Mouse (Mus musculus) embryonic facial prominence, embryonic 12.5 days (tissue): ENCODE measurements around the gene Hoxa10. TPM values are rescaled to one million over a fixed set of nuclear protein-coding genes. Genes with fewer than 3 reads are reported as not detected.

Experiments
- ATAC-seq: fragments of 200-750 bp; cut with Nextera tagmentation; 2 replicates; pipeline ENCODE4 v1.8.0; 2017; ENCODE audit not compliant: insufficient number of reproducible peaks, insufficient read depth, low FRiP score, low TSS enrichment
- H3K27ac ChIP-seq: fragments of 300-500 bp; sonication (generic); 2 replicates; pipeline ENCODE4 v1.5.1; 2016; ENCODE audit warnings: mild to moderate bottlenecking
- H3K27me3 ChIP-seq: fragments of 300-500 bp; sonication (generic); 2 replicates; pipeline ENCODE4 v1.6.1; 2016; ENCODE audit warnings: mild to moderate bottlenecking, moderate library complexity
- H3K36me3 ChIP-seq: fragments of 300-500 bp; sonication (generic); 2 replicates; pipeline ENCODE4 v1.6.1; 2016; ENCODE audit warnings: mild to moderate bottlenecking
- H3K4me1 ChIP-seq: fragments of 300-500 bp; sonication (generic); 2 replicates; pipeline ENCODE4 v1.6.1; 2016
- H3K4me2 ChIP-seq: fragments of 300-500 bp; sonication (generic); replicated peaks from 2 replicates; pipeline ENCODE4 v1.6.1; 2016; ENCODE audit warnings: mild to moderate bottlenecking, moderate library complexity
- H3K4me3 ChIP-seq: fragments of 300-500 bp; sonication (generic); 2 replicates; pipeline ENCODE4 v1.5.1; 2016; ENCODE audit warnings: mild to moderate bottlenecking
- H3K9ac ChIP-seq: fragments of 300-500 bp; sonication (generic); 2 replicates; pipeline ENCODE4 v1.6.1; 2016; ENCODE audit warnings: mild to moderate bottlenecking, moderate library complexity
- H3K9me3 ChIP-seq: fragments of 300-500 bp; sonication (generic); 2 replicates; pipeline ENCODE4 v1.6.1; 2016; ENCODE audit warnings: mild to moderate bottlenecking, moderate library complexity
- WGBS: fragments of 180-500 bp; shearing (Covaris S2); methylation state at CpG from one replicate; pipeline ENCODE4 v1.1.7; 2016; 5-methylcytosine and 5-hydroxymethylcytosine counted together
- polyA plus RNA-seq: library from polyadenylated mRNA; unstranded; fragments of >200 nt; fragmentation: Nextera tagmentation; extraction: Ambion mirVana; gene quantifications from 2 replicates; pipeline ENCODE4 v1.2.1, GENCODE M21; 2016

The Hoxa10 gene
- polyA plus RNA-seq, 1 experiment from 2014 or later: 0.13 TPM

DNA sequence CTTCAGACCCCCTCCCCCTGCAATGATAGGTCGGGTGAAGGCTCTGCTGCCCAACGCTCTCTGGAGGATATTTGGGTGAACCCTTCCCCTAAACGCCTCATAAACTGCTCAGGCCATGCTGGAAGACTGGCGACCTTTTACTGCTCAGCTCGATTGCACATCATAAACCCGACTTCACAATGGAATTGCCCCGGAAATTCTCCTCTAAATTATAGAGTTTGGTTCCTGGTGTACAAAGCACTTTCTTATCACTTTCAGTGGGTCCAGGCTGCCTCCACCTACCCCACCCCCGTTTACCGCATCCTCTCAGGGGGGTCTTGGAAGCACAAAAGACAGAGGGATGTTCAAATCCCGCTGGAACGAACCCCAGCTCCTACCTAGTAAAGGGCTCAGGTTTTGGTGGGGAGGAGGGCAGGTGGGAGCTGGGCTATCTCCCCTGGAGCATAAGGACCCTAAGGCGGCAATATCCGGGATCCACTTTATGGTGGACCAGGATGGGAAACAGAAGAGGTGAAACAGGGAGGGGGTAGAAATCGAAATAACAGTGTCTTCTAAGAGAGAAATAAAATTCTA lies 21.9 kb downstream of the Hoxa10 start:
- Histone ChIP-seq H3K4me1 (peaks cover 5% of the 10 kb centered on the region), H3K27ac (no peak overlapping the region), H3K27me3 (peaks cover 98% of the 10 kb centered on the region), H3K36me3 (no peaks in the 10 kb centered on the region), H3K4me3 (no peak overlapping the region), H3K4me2 (no peak overlapping the region), H3K9me3 (no peaks in the 10 kb centered on the region), H3K9ac (no peak overlapping the region)
- no peak for ATAC-seq
- 9% methylated on average over 14 of the region's 14 CpGs for WGBS

DNA sequence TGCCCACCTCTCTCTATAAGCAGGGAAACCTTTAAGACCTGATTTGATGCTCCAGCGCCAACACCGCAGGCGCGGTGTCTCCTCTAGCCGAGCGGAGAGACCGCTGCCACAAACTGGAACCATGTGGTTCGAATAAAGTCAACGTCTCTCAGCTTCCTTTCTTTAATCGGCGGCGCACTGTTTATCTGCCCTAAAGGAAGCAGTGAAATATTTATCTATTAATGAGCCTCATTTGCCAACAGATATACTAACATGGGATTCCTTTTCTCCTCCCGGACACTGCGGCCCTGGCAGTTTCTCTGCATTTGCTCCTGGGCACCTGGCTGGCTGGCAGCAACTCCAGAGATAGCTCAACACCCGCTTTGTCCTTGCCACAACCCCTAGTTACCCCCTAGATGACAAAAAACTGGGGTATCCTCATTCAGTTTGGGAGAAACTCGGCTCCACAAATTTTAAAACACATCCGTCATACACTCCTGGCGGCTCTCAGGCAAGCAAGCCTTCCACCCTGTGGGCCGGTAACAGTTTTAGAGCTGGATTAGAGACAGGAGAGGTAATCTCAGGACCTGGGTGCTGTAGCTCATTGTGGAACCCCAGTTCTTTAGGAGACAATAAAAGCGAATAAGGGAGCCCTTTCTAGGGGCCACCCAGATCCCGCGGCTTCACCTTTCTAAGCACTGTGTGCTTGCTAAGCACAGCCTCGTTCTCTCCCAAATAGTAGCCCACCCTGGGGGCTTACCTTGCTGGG lies 22.6 kb downstream of the Hoxa10 start:
- H3K4me2 ChIP-seq: peak overlapping the region; percentile 43
- no peak for ATAC-seq
- no peak overlapping the region for H3K9ac ChIP-seq
- WGBS: 3% methylated on average over 23 of the region's 23 CpGs
- H3K9me3 ChIP-seq: no peaks in the 10 kb centered on the region
- peak overlapping the region; percentile 29; the same call in 1 of the 2 replicates for H3K4me3 ChIP-seq
- peaks cover 5% of the 10 kb centered on the region for H3K4me1 ChIP-seq
- peaks cover 95% of the 10 kb centered on the region for H3K27me3 ChIP-seq
- H3K27ac ChIP-seq: no peak overlapping the region
- H3K36me3 ChIP-seq: no peaks in the 10 kb centered on the region

DNA sequence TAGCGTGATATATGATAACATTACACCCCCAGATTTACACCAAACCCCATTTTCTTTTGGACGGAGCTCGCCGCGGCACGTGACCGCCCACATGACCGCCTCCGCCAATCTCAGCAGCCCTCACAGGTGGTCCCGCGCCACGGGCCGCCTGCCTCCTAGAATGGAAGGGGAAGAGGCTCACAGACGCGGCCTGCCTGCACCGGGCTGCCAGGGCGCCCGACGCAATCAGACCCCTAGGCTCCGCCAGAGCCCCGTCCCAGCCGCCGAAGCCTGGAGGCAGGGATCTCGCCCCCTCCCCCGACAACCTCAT lies 23.2 kb downstream of the Hoxa10 start:
- ATAC-seq: no peak
- H3K9ac ChIP-seq: no peak overlapping the region
- H3K4me1 ChIP-seq: peaks cover 5% of the 10 kb centered on the region
- peak overlapping the region; percentile 43 for H3K4me2 ChIP-seq
- no peaks in the 10 kb centered on the region for H3K9me3 ChIP-seq
- peak overlapping the region; percentile 29 for H3K4me3 ChIP-seq
- no peaks in the 10 kb centered on the region for H3K36me3 ChIP-seq
- under 1% methylated on average over 25 of the region's 25 CpGs for WGBS
- H3K27ac ChIP-seq: no peak overlapping the region
- H3K27me3 ChIP-seq: peaks cover 95% of the 10 kb centered on the region

DNA sequence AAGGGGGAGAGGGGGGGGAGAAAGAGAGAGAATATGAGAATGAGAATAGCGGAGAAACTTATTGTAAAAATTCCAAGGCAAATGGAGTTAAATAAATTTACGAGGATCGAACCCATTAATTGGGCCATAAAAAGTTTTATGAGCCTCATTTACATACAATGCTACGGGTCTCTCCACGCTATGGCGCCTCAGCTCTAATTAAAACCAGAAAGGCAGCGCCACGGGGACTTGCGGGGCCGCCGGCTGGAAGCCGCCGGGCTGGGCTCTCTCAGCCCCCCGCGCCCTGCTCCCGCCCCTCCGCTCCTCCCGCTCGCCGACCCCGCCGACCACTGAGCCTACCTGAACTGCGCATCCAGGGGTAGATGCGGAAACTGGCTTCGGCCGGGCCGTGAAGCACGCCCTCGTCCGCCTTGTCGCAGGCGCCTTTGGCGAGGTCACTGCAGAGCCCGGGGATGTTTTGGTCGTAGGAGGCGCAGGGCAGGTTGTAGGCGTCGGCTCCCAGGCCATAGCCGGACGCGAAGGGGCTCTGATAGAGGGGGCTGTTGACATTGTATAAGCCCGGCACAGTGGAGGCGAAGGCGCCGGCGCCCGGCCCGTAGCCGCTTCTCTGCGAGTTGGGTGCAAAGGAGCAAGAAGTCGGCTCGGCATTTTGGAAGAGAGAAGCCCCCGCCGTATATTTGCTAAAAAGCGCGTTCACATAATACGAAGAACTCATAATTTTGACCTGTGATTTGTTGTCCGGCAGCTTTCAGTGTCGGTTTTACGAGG lies 23.8 kb downstream of the Hoxa10 start:
- no peak for ATAC-seq
- H3K27me3 ChIP-seq: peaks cover 95% of the 10 kb centered on the region
- H3K9me3 ChIP-seq: no peaks in the 10 kb centered on the region
- H3K36me3 ChIP-seq: no peaks in the 10 kb centered on the region
- 2% methylated on average over 60 of the region's 60 CpGs for WGBS
- 0 out of 2 replicates have a peak overlapping the region, but pooled peaks have one; percentile 33 for H3K9ac ChIP-seq
- H3K27ac ChIP-seq: no peak overlapping the region
- peak overlapping the region; percentile 43 for H3K4me2 ChIP-seq
- H3K4me3 ChIP-seq: peak overlapping the region; percentile 29
- peaks cover 5% of the 10 kb centered on the region for H3K4me1 ChIP-seq

DNA sequence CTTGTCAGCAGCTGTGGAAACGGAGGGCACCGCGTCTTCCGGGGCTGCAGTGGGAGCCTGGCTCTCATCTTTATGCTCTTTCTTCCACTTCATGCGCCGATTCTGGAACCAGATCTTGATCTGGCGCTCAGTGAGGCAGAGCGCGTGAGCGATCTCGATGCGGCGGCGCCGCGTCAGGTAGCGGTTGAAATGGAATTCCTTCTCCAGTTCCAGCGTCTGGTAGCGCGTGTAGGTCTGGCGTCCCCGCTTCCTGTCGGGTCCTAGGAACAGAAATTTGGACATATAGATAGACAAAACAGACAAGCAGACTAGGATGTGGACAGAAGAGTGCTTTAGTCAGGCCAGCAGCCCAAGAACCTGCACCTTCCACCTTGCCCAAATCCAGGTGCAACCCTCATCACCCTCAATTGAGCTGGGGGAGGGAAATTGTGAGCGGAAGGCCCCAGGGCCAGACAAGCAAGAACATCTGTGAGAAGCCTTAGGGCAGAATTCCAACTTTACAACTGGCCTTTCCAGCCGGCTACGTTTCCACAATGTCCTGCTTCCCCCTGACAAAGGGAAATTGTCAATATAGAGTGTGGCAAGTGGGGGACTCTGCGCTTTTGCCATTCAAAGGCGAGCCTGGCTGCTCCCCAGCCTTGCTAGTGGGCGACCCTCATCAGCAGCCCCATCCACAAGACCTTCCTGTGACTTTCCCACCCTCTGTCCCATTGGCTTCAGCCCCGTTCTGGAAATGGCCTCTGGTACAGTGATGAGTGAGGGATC lies 24.7 kb downstream of the Hoxa10 start:
- Histone ChIP-seq H3K4me3 (0 out of 2 replicates have a peak overlapping the region, but pooled peaks have one; percentile 4), H3K9me3 (no peaks in the 10 kb centered on the region), H3K4me2 (no peak overlapping the region), H3K4me1 (peaks cover 5% of the 10 kb centered on the region), H3K9ac (no peak overlapping the region), H3K36me3 (no peaks in the 10 kb centered on the region), H3K27ac (no peak overlapping the region), H3K27me3 (peaks cover 95% of the 10 kb centered on the region)
- 1% methylated on average over 30 of the region's 30 CpGs for WGBS
- no peak for ATAC-seq

DNA sequence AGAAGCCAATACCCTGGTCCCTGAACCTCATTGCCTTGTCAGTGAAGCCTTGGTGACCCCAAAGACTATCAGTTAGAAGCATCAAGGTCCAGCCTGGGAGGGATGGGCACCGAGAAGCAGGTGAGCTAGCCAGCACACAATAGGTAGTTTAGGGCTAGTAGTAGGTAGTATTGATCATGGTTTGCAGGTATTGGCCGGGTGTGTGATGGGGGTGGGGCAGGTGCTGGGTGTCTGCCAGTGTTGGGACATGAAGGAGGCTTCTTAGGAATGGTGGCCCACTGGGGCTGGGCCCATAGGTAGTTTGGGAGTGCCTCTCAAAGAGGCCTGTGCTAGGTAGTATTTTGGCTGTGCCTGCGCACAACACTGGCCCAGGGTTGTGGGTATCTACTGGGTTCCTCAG lies 25.6 kb downstream of the Hoxa10 start:
- no peak for ATAC-seq
- peaks cover 5% of the 10 kb centered on the region for H3K4me1 ChIP-seq
- no peak overlapping the region for H3K27ac ChIP-seq
- no peak overlapping the region for H3K4me3 ChIP-seq
- no peaks in the 10 kb centered on the region for H3K9me3 ChIP-seq
- no peak overlapping the region for H3K4me2 ChIP-seq
- peaks cover 95% of the 10 kb centered on the region for H3K27me3 ChIP-seq
- 7% methylated on average over 3 of the region's 3 CpGs for WGBS
- no peak overlapping the region for H3K9ac ChIP-seq
- no peaks in the 10 kb centered on the region for H3K36me3 ChIP-seq

DNA sequence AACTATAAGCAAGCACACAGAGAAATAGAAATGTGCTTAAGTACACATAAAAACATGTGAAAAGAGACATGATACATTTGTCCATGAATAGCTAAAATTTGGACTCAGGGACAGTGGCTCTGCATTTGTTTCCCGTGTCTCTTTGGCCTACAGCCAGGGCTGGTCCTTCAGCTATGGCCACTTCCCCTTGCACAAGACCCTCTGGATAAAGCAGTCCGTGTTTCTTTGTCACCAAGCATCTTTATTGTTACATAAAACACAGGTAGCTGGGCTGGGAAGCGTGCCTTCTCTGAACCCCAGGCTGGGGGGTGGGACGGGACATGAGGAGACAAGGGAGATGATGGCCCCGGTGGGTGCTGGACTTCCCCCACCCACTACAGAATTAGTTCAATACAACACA lies 26.4 kb downstream of the Hoxa10 start:
- no peak overlapping the region for H3K9ac ChIP-seq
- ATAC-seq: no peak
- 6% methylated on average over 5 of the region's 5 CpGs for WGBS
- H3K4me3 ChIP-seq: no peak overlapping the region
- H3K27me3 ChIP-seq: peaks cover 95% of the 10 kb centered on the region
- H3K4me1 ChIP-seq: peaks cover 5% of the 10 kb centered on the region
- H3K27ac ChIP-seq: no peak overlapping the region
- H3K9me3 ChIP-seq: no peaks in the 10 kb centered on the region
- H3K36me3 ChIP-seq: no peaks in the 10 kb centered on the region
- no peak overlapping the region for H3K4me2 ChIP-seq

DNA sequence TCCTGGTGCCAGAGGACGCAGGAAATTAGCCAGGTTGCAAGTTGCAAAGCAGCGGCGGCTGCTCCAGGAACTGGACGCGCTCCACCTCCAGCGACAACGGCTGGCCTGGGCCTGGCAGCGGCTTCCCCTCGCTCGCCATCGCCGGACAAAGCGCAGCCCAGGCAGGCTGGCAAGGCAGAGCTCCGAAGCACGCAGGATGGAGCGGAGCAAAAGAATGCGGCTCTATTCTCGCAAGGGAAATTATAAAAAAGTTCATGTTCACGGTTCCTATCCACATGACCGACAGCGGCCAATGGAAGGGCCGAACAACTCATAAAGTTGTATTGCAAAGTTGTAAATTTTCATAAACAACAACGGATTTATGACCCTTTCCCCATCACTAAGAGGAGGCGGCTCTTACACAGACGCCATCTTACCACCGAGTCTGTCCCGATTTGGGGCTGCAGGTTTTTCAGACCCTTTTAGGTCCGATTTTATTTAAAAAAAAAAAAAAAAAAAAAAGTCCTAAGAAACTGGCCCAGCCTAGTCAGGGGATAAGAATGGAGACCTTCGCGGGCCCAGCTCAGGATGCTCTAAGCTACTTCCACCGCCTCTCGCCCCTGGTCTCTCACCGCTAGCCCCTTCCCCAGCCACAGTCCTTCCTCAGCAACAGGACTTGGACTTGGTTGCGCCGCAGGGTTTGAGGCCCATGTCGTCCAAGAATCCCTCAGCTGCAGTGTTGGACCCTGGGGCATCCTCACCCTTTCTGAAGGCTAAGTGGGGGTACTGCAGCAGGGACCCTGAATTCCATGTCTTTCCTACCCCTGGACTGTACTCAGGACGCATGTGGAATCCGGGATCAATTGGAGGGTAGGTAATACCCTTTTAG lies 27.3 kb downstream of the Hoxa10 start, which contains the start of the genes Hoxa3 and Gm28308:
Hoxa3 (minus strand) TSS at position 218 of the 868 bp plus-strand sequence.
Gm28308 (minus strand) TSS at position 221 of the 868 bp plus-strand sequence.
- no peak within 1 kb of the TSS for H3K4me3 ChIP-seq
- H3K27me3 ChIP-seq: peaks cover 95% of the 10 kb centered on the region
- no peak within 1 kb of the TSS for H3K9ac ChIP-seq
- no peak within 1 kb of the TSS for H3K4me2 ChIP-seq
- no peaks in the 10 kb centered on the region for H3K36me3 ChIP-seq
- no peaks in the 10 kb centered on the region for H3K9me3 ChIP-seq
- no peak for ATAC-seq
- H3K27ac ChIP-seq: no peak within 1 kb of the TSS
- peaks cover 5% of the 10 kb centered on the region for H3K4me1 ChIP-seq
- 3% methylated on average over 38 of the region's 38 CpGs for WGBS

DNA sequence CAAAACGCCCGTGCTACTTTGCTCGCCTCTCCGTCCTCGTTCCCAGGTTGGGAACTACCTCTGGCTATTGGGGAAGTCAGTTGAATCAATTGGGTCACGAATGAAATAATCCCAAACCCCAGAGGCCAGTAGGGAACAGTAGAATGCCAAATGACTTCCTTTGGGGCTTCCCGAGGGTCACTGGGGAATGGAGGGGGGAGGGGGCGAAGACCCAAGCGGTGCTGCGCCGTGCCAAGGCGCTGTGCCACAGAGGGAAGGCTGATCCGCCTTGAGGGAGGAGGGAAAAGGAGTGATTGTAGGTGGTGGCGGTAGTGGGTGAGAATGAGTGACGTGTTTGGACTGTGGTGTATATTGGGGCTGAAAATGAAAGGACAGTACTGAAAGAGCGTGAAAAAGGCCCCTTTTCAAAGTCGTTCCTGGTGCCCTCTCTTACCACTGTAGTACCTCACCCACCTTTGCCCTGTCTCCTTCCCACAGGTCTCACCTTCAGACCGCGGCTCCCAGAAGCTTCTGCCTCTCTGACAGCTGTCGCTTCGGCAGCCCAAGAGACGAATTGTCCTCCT lies 28.0 kb downstream of the Hoxa10 start:
- H3K9ac ChIP-seq: no peak overlapping the region
- H3K4me3 ChIP-seq: no peak overlapping the region
- H3K4me1 ChIP-seq: peaks cover 5% of the 10 kb centered on the region
- H3K27ac ChIP-seq: no peak overlapping the region
- 1% methylated on average over 22 of the region's 22 CpGs for WGBS
- no peaks in the 10 kb centered on the region for H3K9me3 ChIP-seq
- no peak for ATAC-seq
- no peak overlapping the region for H3K4me2 ChIP-seq
- H3K27me3 ChIP-seq: peaks cover 95% of the 10 kb centered on the region
- no peaks in the 10 kb centered on the region for H3K36me3 ChIP-seq

DNA sequence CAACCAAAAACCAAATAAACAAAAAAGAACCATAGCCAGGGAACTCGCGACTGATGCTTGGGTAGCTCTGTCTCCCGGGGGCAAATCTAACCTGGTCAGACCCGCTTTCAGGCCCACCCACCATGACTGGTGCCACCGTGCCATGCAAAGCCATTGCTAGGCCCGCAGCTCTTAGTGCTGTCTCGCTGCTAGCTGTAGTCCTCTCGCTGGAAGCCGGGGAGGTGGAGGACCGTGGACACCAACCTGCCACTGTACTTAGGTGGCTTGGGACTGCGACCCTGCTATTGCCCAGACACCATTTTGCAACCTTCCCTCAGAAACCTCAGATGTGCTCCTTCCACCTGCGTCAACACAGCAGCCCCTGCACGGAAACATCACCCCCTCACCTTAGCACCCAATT lies 28.7 kb downstream of the Hoxa10 start:
- no peak for ATAC-seq
- Histone ChIP-seq H3K9ac (no peak overlapping the region), H3K4me1 (peaks cover 3% of the 10 kb centered on the region), H3K4me3 (no peak overlapping the region), H3K36me3 (no peaks in the 10 kb centered on the region), H3K9me3 (no peaks in the 10 kb centered on the region), H3K4me2 (no peak overlapping the region), H3K27ac (no peak overlapping the region), H3K27me3 (peaks cover 95% of the 10 kb centered on the region)
- WGBS: 3% methylated on average over 13 of the region's 13 CpGs
